Mouse (Mus musculus): ENCODE measurements around the gene Cyp51. TPM values are rescaled to one million over a fixed set of nuclear protein-coding genes. Genes with fewer than 3 reads are reported as not detected.
A peak's percentile ranks its signal among the peaks of the same experiment; 100 is the strongest.
"Not testable (repeated sequence)": the region's sequence is repeated elsewhere in the genome, so short reads cannot be mapped to it uniquely, and the experiment has no call there.

Cyp51 gene
- 77.3 and 80.8 TPM in 2 replicates for polyA plus RNA-seq (2015; fragmentation: Nextera tagmentation; extraction: Ambion mirVana)

- Histone ChIP-seq H3K36me3 (peaks cover 12% of the 10 kb centered on the region; the same call in 1 of the 2 replicates), H3K9ac (peak within 1 kb of the TSS; percentile 64), H3K4me1 (no peaks in the 10 kb centered on the region), H3K9me3 (no peaks in the 10 kb centered on the region), H3K27ac (peak within 1 kb of the TSS; percentile 96), H3K4me3 (replicated peaks) (peak within 1 kb of the TSS; percentile 71), H3K27me3 (replicated peaks) (no peaks in the 10 kb centered on the region), H3K4me2 (peak within 1 kb of the TSS; percentile 68)
- under 1% methylated on average over 59 of the region's 59 CpGs for WGBS
- peak; percentile 97 for ATAC-seq (ENCODE audit: insufficient read depth, low FRiP score, low read depth)
Measured at GRCm38 (mm10) chr5:4104341-4105040, at the start of gene Cyp51. TSS of gene Cyp51 (minus strand) at chr5:4104746.

GRCm38 (mm10) chr5:4112570-4113098 is 8.1 kb upstream of the Cyp51 start:
- Histone ChIP-seq H3K9me3 (no peaks in the 10 kb centered on the region), H3K4me3 (replicated peaks) (no peak overlapping the region), H3K36me3 (no peaks in the 10 kb centered on the region), H3K4me1 (no peaks in the 10 kb centered on the region), H3K9ac (no peak overlapping the region), H3K4me2 (no peak overlapping the region), H3K27me3 (replicated peaks) (no peaks in the 10 kb centered on the region), H3K27ac (no peak overlapping the region)
- no peak for ATAC-seq (ENCODE audit: insufficient read depth, low FRiP score, low read depth)
- WGBS: 89% methylated on average over 5 of the region's 5 CpGs

GRCm38 (mm10) chr5:4107056-4107455 is 2.5 kb upstream of the Cyp51 start:
- not testable (repeated sequence) for H3K36me3 ChIP-seq; H3K9me3 ChIP-seq; H3K4me3 ChIP-seq (replicated peaks); H3K27me3 ChIP-seq (replicated peaks); H3K9ac ChIP-seq; H3K4me1 ChIP-seq; H3K27ac ChIP-seq; ATAC-seq (ENCODE audit: insufficient read depth, low FRiP score, low read depth); H3K4me2 ChIP-seq
- 67% methylated on average over 7 of the region's 7 CpGs for WGBS

DNA sequence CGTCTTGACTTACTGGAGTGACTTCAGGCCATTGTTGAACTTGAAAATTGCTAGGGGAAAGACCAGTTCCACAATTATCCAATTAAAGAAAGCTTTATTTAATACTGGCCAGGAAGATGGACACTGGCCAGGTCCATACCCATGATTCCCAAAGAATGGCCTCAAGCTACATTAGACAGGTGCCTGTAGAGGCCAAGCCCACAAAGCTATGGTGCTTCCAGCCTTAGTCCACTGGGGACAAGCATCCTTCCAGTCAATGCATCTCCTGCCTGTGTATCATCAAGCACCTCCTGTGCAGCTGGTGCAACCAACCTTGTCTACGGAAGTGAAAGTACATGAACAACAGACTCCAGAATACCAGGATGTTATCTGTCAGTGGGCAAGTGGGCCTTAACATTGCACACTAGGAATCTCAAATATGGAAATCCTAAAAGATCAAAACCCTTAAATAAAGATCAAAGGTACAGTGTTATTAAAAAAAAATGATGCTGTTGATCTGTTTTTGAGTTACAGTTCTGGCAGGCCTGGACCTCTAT is 1.2 kb upstream of the Cyp51 start:
- ATAC-seq (ENCODE audit: insufficient read depth, low FRiP score, low read depth): no peak
- Histone ChIP-seq H3K4me3 (replicated peaks) (no peak overlapping the region), H3K27me3 (replicated peaks) (no peaks in the 10 kb centered on the region), H3K9ac (no peak overlapping the region), H3K27ac (no peak overlapping the region), H3K9me3 (no peaks in the 10 kb centered on the region), H3K36me3 (peaks cover 9% of the 10 kb centered on the region; the same call in 1 of the 2 replicates), H3K4me2 (no peak overlapping the region), H3K4me1 (no peaks in the 10 kb centered on the region)
- 86% methylated on average over 2 of the region's 2 CpGs for WGBS

GRCm38 (mm10) chr5:4103626-4104340 is 763 bp downstream of the Cyp51 start:
- peak overlapping the region; percentile 64 for H3K9ac ChIP-seq
- no peaks in the 10 kb centered on the region for H3K4me1 ChIP-seq
- ATAC-seq (ENCODE audit: insufficient read depth, low FRiP score, low read depth): peak; percentile 37
- no peaks in the 10 kb centered on the region for H3K9me3 ChIP-seq
- H3K27ac ChIP-seq: peak overlapping the region; percentile 96
- H3K27me3 ChIP-seq (replicated peaks): no peaks in the 10 kb centered on the region
- peak overlapping the region; percentile 71 for H3K4me3 ChIP-seq (replicated peaks)
- H3K4me2 ChIP-seq: peak overlapping the region; percentile 68
- peaks cover 18% of the 10 kb centered on the region for H3K36me3 ChIP-seq
- under 1% methylated on average over 41 of the region's 41 CpGs for WGBS

GRCm38 (mm10) chr5:4101770-4102169 is 2.8 kb downstream of the Cyp51 start:
- Histone ChIP-seq H3K9me3 (no peaks in the 10 kb centered on the region), H3K4me1 (no peaks in the 10 kb centered on the region), H3K4me2 (no peak overlapping the region), H3K36me3 (peaks cover 18% of the 10 kb centered on the region), H3K4me3 (replicated peaks) (no peak overlapping the region), H3K9ac (no peak overlapping the region), H3K27me3 (replicated peaks) (no peaks in the 10 kb centered on the region), H3K27ac (no peak overlapping the region)
- no peak for ATAC-seq (ENCODE audit: insufficient read depth, low FRiP score, low read depth)
- WGBS: 91% methylated on average over 2 of the region's 2 CpGs

GRCm38 (mm10) chr5:4101031-4101430 is 3.5 kb downstream of the Cyp51 start:
- WGBS: 94% methylated on average over 4 of the region's 4 CpGs
- no peak overlapping the region for H3K4me3 ChIP-seq (replicated peaks)
- no peak for ATAC-seq (ENCODE audit: insufficient read depth, low FRiP score, low read depth)

GRCm38 (mm10) chr5:4094471-4094870 is 10.1 kb downstream of the Cyp51 start:
- H3K4me3 ChIP-seq (replicated peaks): no peak overlapping the region

More at GRCm38 (mm10) chr5:4101031-4101430, 3.5 kb downstream of the Cyp51 start:
- Histone ChIP-seq H3K27me3 (replicated peaks) (no peaks in the 10 kb centered on the region), H3K9me3 (no peaks in the 10 kb centered on the region), H3K4me1 (no peaks in the 10 kb centered on the region), H3K27ac (no peak overlapping the region), H3K9ac (no peak overlapping the region), H3K36me3 (peaks cover 18% of the 10 kb centered on the region), H3K4me2 (no peak overlapping the region)

DNA sequence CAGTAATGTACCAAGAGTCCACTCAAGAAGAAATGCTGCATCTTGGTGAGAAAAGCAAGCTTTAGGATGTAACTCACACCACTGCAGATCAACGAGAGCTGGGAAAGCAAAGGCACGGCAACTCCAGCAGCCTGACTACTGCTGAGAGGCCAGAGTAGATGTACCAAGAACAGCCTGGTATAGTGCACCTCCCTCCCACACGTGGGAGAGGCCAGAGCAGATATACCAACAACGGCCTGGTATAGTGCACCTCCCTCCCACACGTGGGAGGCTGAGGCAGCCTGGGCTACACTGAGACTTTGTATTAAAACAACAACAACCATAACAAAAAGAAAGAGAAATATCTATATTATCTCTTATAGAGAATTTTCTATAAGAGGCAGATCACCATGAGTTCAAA is 16.4 kb downstream of the Cyp51 start:
- Histone ChIP-seq H3K9me3 (no peaks in the 10 kb centered on the region), H3K4me2 (no peak overlapping the region), H3K36me3 (peaks cover 45% of the 10 kb centered on the region), H3K27me3 (replicated peaks) (no peaks in the 10 kb centered on the region), H3K4me1 (no peaks in the 10 kb centered on the region), H3K27ac (no peak overlapping the region), H3K4me3 (replicated peaks) (no peak overlapping the region), H3K9ac (no peak overlapping the region)
- 84% methylated on average over 5 of the region's 5 CpGs for WGBS
- ATAC-seq (ENCODE audit: insufficient read depth, low FRiP score, low read depth): no peak

More at GRCm38 (mm10) chr5:4094471-4094870, 10.1 kb downstream of the Cyp51 start:
- Histone ChIP-seq H3K4me2 (no peak overlapping the region), H3K9me3 (no peaks in the 10 kb centered on the region), H3K27ac (no peak overlapping the region), H3K9ac (no peak overlapping the region), H3K36me3 (peaks cover 31% of the 10 kb centered on the region), H3K27me3 (replicated peaks) (no peaks in the 10 kb centered on the region), H3K4me1 (no peaks in the 10 kb centered on the region)
- WGBS: 94% methylated on average over 5 of the region's 5 CpGs
- no peak for ATAC-seq (ENCODE audit: insufficient read depth, low FRiP score, low read depth)

GRCm38 (mm10) chr5:4086309-4086708 is 18.2 kb downstream of the Cyp51 start:
- H3K9ac ChIP-seq: no peak overlapping the region
- no peak for ATAC-seq (ENCODE audit: insufficient read depth, low FRiP score, low read depth)
- no peaks in the 10 kb centered on the region for H3K27me3 ChIP-seq (replicated peaks)
- H3K9me3 ChIP-seq: no peaks in the 10 kb centered on the region
- no peak overlapping the region for H3K4me3 ChIP-seq (replicated peaks)
- 87% methylated on average over 4 of the region's 4 CpGs for WGBS
- peaks cover 41% of the 10 kb centered on the region for H3K36me3 ChIP-seq
- no peak overlapping the region for H3K27ac ChIP-seq
- no peak overlapping the region for H3K4me2 ChIP-seq
- no peaks in the 10 kb centered on the region for H3K4me1 ChIP-seq

- peaks cover 41% of the 10 kb centered on the region for H3K36me3 ChIP-seq
- no peaks in the 10 kb centered on the region for H3K4me1 ChIP-seq
- no peak overlapping the region for H3K9ac ChIP-seq
- no peaks in the 10 kb centered on the region for H3K9me3 ChIP-seq
- no peak overlapping the region for H3K27ac ChIP-seq
- H3K27me3 ChIP-seq (replicated peaks): no peaks in the 10 kb centered on the region
- WGBS: 82% methylated on average over 7 of the region's 7 CpGs
- H3K4me2 ChIP-seq: no peak overlapping the region
- no peak for ATAC-seq (ENCODE audit: insufficient read depth, low FRiP score, low read depth)
- H3K4me3 ChIP-seq (replicated peaks): no peak overlapping the region
Measured at GRCm38 (mm10) chr5:4084948-4085347, 19.6 kb downstream of the Cyp51 start.

DNA sequence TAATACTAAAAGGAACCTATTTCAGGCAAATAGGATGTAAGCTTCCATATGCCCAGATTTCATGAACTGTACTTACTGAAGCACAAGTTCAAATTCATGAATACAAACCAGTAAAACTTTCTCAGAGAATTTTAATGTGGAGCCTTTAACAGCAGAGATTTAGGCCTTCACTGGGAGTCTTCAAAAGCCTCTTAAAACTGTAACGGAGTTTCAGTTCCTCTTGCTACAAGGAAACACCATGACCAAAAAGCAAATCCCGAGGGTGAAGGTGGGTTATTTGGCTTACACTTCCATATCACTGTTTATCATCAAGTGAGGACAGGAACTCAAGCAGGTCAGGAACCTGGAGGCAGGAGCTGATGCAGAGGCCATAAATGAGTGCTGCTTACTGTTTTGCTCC is 23.0 kb downstream of the Cyp51 start:
- Histone ChIP-seq H3K27ac (no peak overlapping the region), H3K4me2 (no peak overlapping the region), H3K36me3 (peaks cover 41% of the 10 kb centered on the region), H3K9ac (no peak overlapping the region), H3K9me3 (no peaks in the 10 kb centered on the region), H3K4me3 (replicated peaks) (no peak overlapping the region), H3K4me1 (no peaks in the 10 kb centered on the region), H3K27me3 (replicated peaks) (no peaks in the 10 kb centered on the region)
- WGBS: 71% methylated on average over 2 of the region's 2 CpGs
- ATAC-seq (ENCODE audit: insufficient read depth, low FRiP score, low read depth): no peak

Measured in stomach, embryonic 15.5 days (tissue).